Mouse (Mus musculus) hindbrain, embryonic 15.5 days (tissue): ENCODE results near the gene 2310011J03Rik. TPM values are rescaled to one million over a fixed set of nuclear protein-coding genes. Genes with fewer than 3 reads are reported as not detected.
A peak's percentile ranks its signal among the peaks of the same experiment; 100 is the strongest.

Experiments
- ATAC-seq: fragments of 200-750 bp; cut with Nextera tagmentation; 2 replicates; pipeline ENCODE4 v1.8.0; 2017; ENCODE audit warnings: low read depth, moderate number of reproducible peaks, moderate TSS enrichment; ENCODE audit not compliant: low FRiP score
- H3K27ac ChIP-seq: fragments of 300-500 bp; sonication (generic); replicated peaks from 2 replicates; pipeline ENCODE4 v1.5.1; 2015; ENCODE audit warnings: mild to moderate bottlenecking, inconsistent platforms
- H3K27me3 ChIP-seq: fragments of 300-500 bp; sonication (generic); 2 replicates; pipeline ENCODE4 v1.6.1; 2015; ENCODE audit warnings: control low read depth, inconsistent platforms
- H3K36me3 ChIP-seq: fragments of 300-500 bp; sonication (generic); 2 replicates; pipeline ENCODE4 v1.6.1; 2015; ENCODE audit warnings: control low read depth, inconsistent platforms
- H3K4me1 ChIP-seq: fragments of 300-500 bp; sonication (generic); replicated peaks from 2 replicates; pipeline ENCODE4 v1.6.1; 2015; ENCODE audit warnings: control low read depth, inconsistent platforms
- H3K4me2 ChIP-seq: fragments of 300-500 bp; sonication (generic); 2 replicates; pipeline ENCODE4 v1.6.1; 2015; ENCODE audit warnings: moderate library complexity, mild to moderate bottlenecking, inconsistent platforms
- H3K4me3 ChIP-seq: fragments of 300-500 bp; sonication (generic); 2 replicates; pipeline ENCODE4 v1.5.1; 2015; ENCODE audit warnings: mild to moderate bottlenecking, inconsistent platforms
- H3K9ac ChIP-seq: fragments of 300-500 bp; sonication (generic); 2 replicates; pipeline ENCODE4 v1.6.1; 2015; ENCODE audit warnings: inconsistent platforms
- H3K9me3 ChIP-seq: fragments of 300-500 bp; sonication (generic); 2 replicates; pipeline ENCODE4 v1.6.1; 2016; ENCODE audit warnings: control low read depth, inconsistent platforms
- WGBS: fragments of 180-500 bp; shearing (Covaris S2); methylation state at CpG from one replicate; pipeline ENCODE4 v1.1.7; 2015; 5-methylcytosine and 5-hydroxymethylcytosine counted together
- polyA plus RNA-seq: library from polyadenylated mRNA; unstranded; fragments of >200 nt; fragmentation: Nextera tagmentation; extraction: Ambion mirVana; gene quantifications from 2 replicates; pipeline ENCODE4 v1.2.1, GENCODE M21; 2015

Gene 2310011J03Rik
- polyA plus RNA-seq, 1 experiment from 2014 or later, result 30.1 TPM

DNA sequence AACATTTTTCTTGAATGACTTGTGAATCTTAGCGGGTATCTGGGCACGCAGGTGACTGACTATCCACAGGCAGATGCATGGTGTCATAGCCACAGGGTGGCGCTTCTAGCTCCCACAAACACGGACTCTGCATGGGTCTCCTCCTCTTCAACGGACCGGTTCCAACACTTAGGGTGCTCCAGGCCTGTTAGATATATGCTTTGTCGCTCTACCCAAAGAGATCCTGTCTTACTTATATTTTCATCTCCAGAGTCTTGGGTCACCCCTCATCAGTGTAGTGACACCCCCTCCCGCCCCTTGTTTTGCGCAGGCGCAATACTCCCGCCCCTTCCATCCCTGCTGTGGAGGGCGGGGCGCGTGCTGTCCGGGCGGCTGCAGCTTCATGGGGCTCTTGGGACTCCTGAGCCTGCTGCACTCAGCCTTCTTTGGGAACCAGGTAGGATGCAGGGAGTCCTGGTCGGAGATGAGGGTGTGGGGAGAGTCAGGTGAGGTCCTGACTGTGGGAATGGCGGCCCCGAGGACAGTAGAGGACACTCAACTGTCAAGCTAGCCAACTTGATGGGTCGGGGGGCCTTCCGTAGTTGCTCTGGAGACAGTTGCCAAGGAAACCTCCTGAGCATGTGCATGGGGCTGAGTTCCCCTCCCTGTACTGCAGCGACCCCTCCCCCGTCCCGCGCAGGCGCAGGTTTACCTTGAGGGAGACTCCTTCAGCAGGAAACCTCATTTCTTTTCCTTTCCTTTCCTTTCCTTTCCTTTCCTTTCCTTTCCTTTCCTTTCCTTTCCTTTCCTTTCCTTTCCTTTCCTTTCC, 24.5 kb downstream of the 2310011J03Rik start, which contains the start of gene Apc2:
TSS of gene Apc2 (plus strand) at position 360 of the 808 bp plus-strand sequence.
- no peaks in the 10 kb centered on the region for H3K27me3 ChIP-seq
- H3K4me3 ChIP-seq, result peak within 1 kb of the TSS; percentile 47
- peak; percentile 65 for ATAC-seq
- peak within 1 kb of the TSS; percentile 52 for H3K9ac ChIP-seq
- H3K4me2 ChIP-seq, result peak within 1 kb of the TSS; percentile 86
- no peaks in the 10 kb centered on the region for H3K9me3 ChIP-seq
- WGBS, result under 1% methylated on average over 26 of the region's 26 CpGs
- H3K4me1 ChIP-seq, result peaks cover 74% of the 10 kb centered on the region
- H3K36me3 ChIP-seq, result peaks cover 18% of the 10 kb centered on the region
- peak within 1 kb of the TSS; percentile 98 for H3K27ac ChIP-seq

DNA sequence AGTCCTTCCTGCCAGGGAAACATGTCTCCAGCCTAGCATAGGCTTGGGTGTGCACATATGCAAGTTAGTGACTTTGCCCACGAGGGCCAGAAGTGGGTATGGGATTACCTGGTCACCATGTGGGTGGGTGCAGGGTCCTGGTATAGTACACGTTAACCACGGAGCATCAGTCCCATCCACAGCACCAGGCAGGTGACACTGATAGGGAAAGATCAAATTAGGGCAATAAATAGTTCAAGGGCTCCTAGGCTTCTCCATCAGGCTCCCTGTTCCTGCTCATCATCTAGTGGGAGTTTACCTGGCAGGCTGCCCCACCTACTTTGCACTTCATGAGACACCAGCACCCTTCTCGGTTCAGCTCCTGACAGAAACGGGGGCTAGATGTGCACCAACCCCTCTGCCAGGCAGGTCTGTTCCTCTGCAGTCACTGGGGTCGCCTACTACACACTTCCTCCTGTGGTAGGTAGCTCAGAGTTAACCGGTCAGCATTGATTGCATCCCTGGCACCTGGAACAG, 25.5 kb downstream of the 2310011J03Rik start:
- Histone ChIP-seq H3K4me1 (peaks cover 65% of the 10 kb centered on the region), H3K9ac (peak overlapping the region; percentile 52; the same call in 1 of the 2 replicates), H3K9me3 (no peaks in the 10 kb centered on the region), H3K4me2 (0 out of 2 replicates have a peak overlapping the region, but pooled peaks have one; percentile 86), H3K27me3 (no peaks in the 10 kb centered on the region), H3K4me3 (no peak overlapping the region), H3K27ac (peak overlapping the region; percentile 98), H3K36me3 (peaks cover 18% of the 10 kb centered on the region)
- 50% methylated on average over 7 of the region's 7 CpGs for WGBS
- ATAC-seq, result no peak

GRCm38 (mm10) chr10:80294311-80294710, 26.0 kb downstream of the 2310011J03Rik start:
- WGBS, result 67% methylated on average over 4 of the region's 4 CpGs
- H3K9me3 ChIP-seq, result no peaks in the 10 kb centered on the region
- H3K9ac ChIP-seq, result no peak overlapping the region
- no peak for ATAC-seq
- no peak overlapping the region for H3K4me3 ChIP-seq
- peak overlapping the region; percentile 98; the same call in 1 of the 2 replicates for H3K27ac ChIP-seq
- H3K4me2 ChIP-seq, result peak overlapping the region; percentile 84; the same call in 1 of the 2 replicates
- peaks cover 62% of the 10 kb centered on the region for H3K4me1 ChIP-seq
- H3K27me3 ChIP-seq, result no peaks in the 10 kb centered on the region
- H3K36me3 ChIP-seq, result peaks cover 18% of the 10 kb centered on the region

GRCm38 (mm10) chr10:80293325-80293724, 27.0 kb downstream of the 2310011J03Rik start:
- Histone ChIP-seq H3K36me3 (peaks cover 22% of the 10 kb centered on the region), H3K27me3 (no peaks in the 10 kb centered on the region), H3K4me2 (peak overlapping the region; percentile 84), H3K27ac (peak overlapping the region; percentile 93), H3K9ac (peak overlapping the region; percentile 96), H3K4me1 (peaks cover 57% of the 10 kb centered on the region), H3K9me3 (no peaks in the 10 kb centered on the region), H3K4me3 (peak overlapping the region; percentile 85)
- no peak for ATAC-seq
- WGBS, result 19% methylated on average over 14 of the region's 14 CpGs

DNA sequence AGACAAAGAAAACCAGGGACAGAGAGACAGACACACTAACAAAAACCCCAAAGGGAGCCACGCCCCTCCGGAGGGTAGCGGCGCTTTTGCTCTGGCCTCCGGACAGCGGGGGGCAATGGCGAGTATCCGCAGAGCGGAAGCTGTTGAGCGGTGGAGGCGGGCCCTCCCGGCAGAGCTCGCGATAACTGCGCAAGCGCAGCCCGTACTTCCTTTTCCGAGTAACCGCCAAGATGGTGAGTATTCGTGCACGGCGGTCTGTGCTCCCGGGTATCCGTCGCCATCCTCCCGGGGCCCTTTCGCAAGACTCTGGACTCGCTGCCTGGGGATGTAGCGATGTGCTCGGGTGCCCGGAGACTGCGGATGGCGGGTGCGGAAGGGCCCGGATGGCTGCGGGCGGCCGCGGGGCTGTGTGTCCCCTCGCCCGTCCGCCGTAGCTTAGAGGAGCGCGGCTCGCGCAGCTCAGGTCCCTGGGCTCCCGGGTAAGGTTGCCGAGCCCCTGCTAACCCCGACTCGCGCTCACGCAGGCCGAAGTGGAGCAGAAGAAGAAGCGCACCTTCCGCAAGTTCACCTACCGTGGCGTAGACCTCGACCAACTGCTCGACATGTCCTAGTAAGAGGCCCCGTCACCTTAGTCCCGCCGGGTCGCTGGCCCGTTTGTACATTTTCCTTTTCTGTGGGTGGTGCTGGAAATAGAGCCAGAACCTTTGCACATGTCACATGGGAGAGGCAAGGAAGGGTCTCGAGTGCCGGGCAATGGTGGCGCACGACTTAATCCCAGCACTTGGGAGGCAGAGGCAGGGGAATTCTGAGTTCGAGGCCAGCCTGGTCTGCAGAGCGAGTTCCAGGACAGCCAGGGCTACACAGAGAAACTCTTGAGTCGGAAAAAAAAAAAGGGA, 27.8 kb downstream of the 2310011J03Rik start, which contains the start of gene Rps15:
TSS of gene Rps15 (plus strand) at position 203 of the 896 bp plus-strand sequence.
- Histone ChIP-seq H3K9ac (peak within 1 kb of the TSS; percentile 96), H3K4me1 (peaks cover 49% of the 10 kb centered on the region), H3K27me3 (no peaks in the 10 kb centered on the region), H3K9me3 (no peaks in the 10 kb centered on the region), H3K4me3 (peak within 1 kb of the TSS; percentile 85), H3K27ac (peak within 1 kb of the TSS; percentile 93), H3K4me2 (peak within 1 kb of the TSS; percentile 84), H3K36me3 (peaks cover 24% of the 10 kb centered on the region)
- peak; percentile 81 for ATAC-seq
- under 1% methylated on average over 72 of the region's 72 CpGs for WGBS

- Histone ChIP-seq H3K27ac (no peak overlapping the region), H3K9me3 (no peaks in the 10 kb centered on the region), H3K4me3 (no peak overlapping the region), H3K27me3 (no peaks in the 10 kb centered on the region), H3K9ac (no peak overlapping the region), H3K4me1 (peaks cover 12% of the 10 kb centered on the region), H3K4me2 (no peak overlapping the region), H3K36me3 (peaks cover 34% of the 10 kb centered on the region)
- 65% methylated on average over 8 of the region's 8 CpGs for WGBS
- no peak for ATAC-seq
Observed at GRCm38 (mm10) chr10:80288657-80289056, 31.7 kb downstream of the 2310011J03Rik start.

GRCm38 (mm10) chr10:80288097-80288496, 32.2 kb downstream of the 2310011J03Rik start:
- WGBS, result 95% methylated on average over 12 of the region's 12 CpGs
- no peaks in the 10 kb centered on the region for H3K9me3 ChIP-seq
- H3K4me3 ChIP-seq, result no peak overlapping the region
- no peak overlapping the region for H3K4me2 ChIP-seq
- ATAC-seq, result no peak
- H3K9ac ChIP-seq, result no peak overlapping the region
- peaks cover 38% of the 10 kb centered on the region for H3K36me3 ChIP-seq
- no peaks in the 10 kb centered on the region for H3K27me3 ChIP-seq
- no peak overlapping the region for H3K27ac ChIP-seq
- H3K4me1 ChIP-seq, result peaks cover 7% of the 10 kb centered on the region

GRCm38 (mm10) chr10:80285222-80286070, 34.9 kb downstream of the 2310011J03Rik start:
- no peak overlapping the region for H3K9ac ChIP-seq
- no peak for ATAC-seq
- H3K27ac ChIP-seq, result no peak overlapping the region
- H3K4me2 ChIP-seq, result no peak overlapping the region
- H3K4me3 ChIP-seq, result no peak overlapping the region
- 79% methylated on average over 14 of the region's 15 CpGs for WGBS
- 0 out of 2 replicates have a peak, but pooled peaks cover 3% of the 10 kb centered on the region for H3K4me1 ChIP-seq
- H3K27me3 ChIP-seq, result no peaks in the 10 kb centered on the region
- peaks cover 47% of the 10 kb centered on the region for H3K36me3 ChIP-seq
- no peaks in the 10 kb centered on the region for H3K9me3 ChIP-seq

GRCm38 (mm10) chr10:80282481-80283441, 37.6 kb downstream of the 2310011J03Rik start:
- no peak overlapping the region for H3K4me2 ChIP-seq
- 93% methylated on average over 20 of the region's 20 CpGs for WGBS
- no peak for ATAC-seq
- H3K4me1 ChIP-seq, result 0 out of 2 replicates have a peak, but pooled peaks cover 3% of the 10 kb centered on the region
- no peaks in the 10 kb centered on the region for H3K27me3 ChIP-seq
- no peak overlapping the region for H3K27ac ChIP-seq
- no peak overlapping the region for H3K9ac ChIP-seq
- peaks cover 68% of the 10 kb centered on the region for H3K36me3 ChIP-seq
- no peaks in the 10 kb centered on the region for H3K9me3 ChIP-seq
- no peak overlapping the region for H3K4me3 ChIP-seq

DNA sequence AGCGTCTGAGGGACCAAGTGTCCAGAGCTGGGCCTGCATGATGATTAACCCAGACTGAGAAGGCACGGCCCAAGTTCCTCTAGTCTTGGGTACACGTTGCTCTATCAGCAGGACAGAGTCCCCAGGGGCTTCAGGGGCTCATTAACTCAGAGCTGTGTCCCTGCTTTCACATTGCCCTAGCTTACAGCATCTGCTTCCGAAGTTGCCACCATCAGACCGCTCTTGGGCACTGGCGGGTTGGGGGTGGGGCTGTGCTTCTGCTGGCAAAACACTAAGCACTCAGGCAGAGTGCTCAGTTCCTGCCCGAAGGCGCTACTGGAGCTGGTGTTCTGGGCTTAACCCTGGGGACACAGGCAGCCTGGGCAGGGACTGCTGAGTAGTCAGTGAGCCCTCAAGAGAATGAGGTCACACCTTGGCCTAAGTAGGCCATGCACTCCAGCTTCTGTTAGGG, 38.4 kb downstream of the 2310011J03Rik start:
- no peak overlapping the region for H3K27ac ChIP-seq

More for the DNA sequence above, 38.4 kb downstream of the 2310011J03Rik start:
- no peaks in the 10 kb centered on the region for H3K27me3 ChIP-seq
- H3K36me3 ChIP-seq, result peaks cover 73% of the 10 kb centered on the region
- H3K4me1 ChIP-seq, result 0 out of 2 replicates have a peak, but pooled peaks cover 3% of the 10 kb centered on the region
- no peak overlapping the region for H3K4me2 ChIP-seq
- no peak overlapping the region for H3K9ac ChIP-seq
- H3K4me3 ChIP-seq, result no peak overlapping the region
- WGBS, result 59% methylated on average over 8 of the region's 8 CpGs
- H3K9me3 ChIP-seq, result no peaks in the 10 kb centered on the region
- ATAC-seq, result no peak
